In genomic region chr2:38378849-38379545, GRCm38 (mm10) we compare ENCODE assay signal across 8 mouse cellular contexts. TPM values are rescaled to one million over a fixed set of nuclear protein-coding genes. Genes with fewer than 3 reads are reported as not detected.
A peak's percentile ranks its signal among the peaks of the same experiment; 100 is the strongest.
DNase-seq lines count a peak whose midpoint lies in the region; ATAC-seq lines count a peak whose summit lies in the region.

No protein-coding gene starts in this region.

- H3K4me2 ChIP-seq in kidney, embryonic 16.5 days (replicated peaks; ENCODE audit: low read depth, low read length), result peak overlapping the region; percentile 37
- H3K4me2 ChIP-seq in neural tube, embryonic 15.5 days, result peak overlapping the region; percentile 50

- ATAC-seq in frontal cortex, adult (ENCODE audit: low TSS enrichment), result peak; percentile 50
- ATAC-seq in kidney, embryonic 16.5 days (ENCODE audit: low FRiP score, low TSS enrichment), result no peak; the same call in 1 of the 2 replicates
- no peak for ATAC-seq in neural tube, embryonic 15.5 days (ENCODE audit: low FRiP score)

- H3K27ac ChIP-seq in kidney, embryonic 16.5 days (ENCODE audit: low read length), result no peak overlapping the region
- no peak overlapping the region for H3K27ac ChIP-seq in neural tube, embryonic 15.5 days (replicated peaks)

- H3K27me3 ChIP-seq in kidney, embryonic 16.5 days (ENCODE audit: insufficient read depth, low read length), result peaks cover 38% of the 10 kb centered on the region
- H3K27me3 ChIP-seq in neural tube, embryonic 15.5 days (replicated peaks), result peaks cover 51% of the 10 kb centered on the region

- H3K9me3 ChIP-seq in kidney, embryonic 16.5 days (ENCODE audit: low read length), result no peaks in the 10 kb centered on the region
- H3K9me3 ChIP-seq in neural tube, embryonic 15.5 days (replicated peaks), result no peaks in the 10 kb centered on the region

- peak overlapping the region; percentile 17 for H3K4me3 ChIP-seq in kidney, embryonic 16.5 days (ENCODE audit: low read length)
- H3K4me3 ChIP-seq in neural tube, embryonic 15.5 days (replicated peaks), result peak overlapping the region; percentile 8; the same call in 1 of the 2 replicates

- no peak for DNase-seq in frontal cortex, postnatal 14 days (ENCODE audit: low spot score in 2 of 2)
- peak; percentile 40 for DNase-seq in CD4-positive helper T cell, adult 2 months (ENCODE audit: low read depth, low spot score)
- DNase-seq in cerebellum, postnatal 25 days, result peak; percentile 82 to 89
- no peak for DNase-seq in right cerebral cortex, adult 18-20 months
- DNase-seq in thymus, postnatal 0 days (ENCODE audit: low spot score), result no peak

- H3K36me3 ChIP-seq in kidney, embryonic 16.5 days (ENCODE audit: insufficient read depth, low read length), result no peaks in the 10 kb centered on the region
- H3K36me3 ChIP-seq in neural tube, embryonic 15.5 days, result no peaks in the 10 kb centered on the region

- H3K9ac ChIP-seq in kidney, embryonic 16.5 days (replicated peaks; ENCODE audit: low read length), result no peak overlapping the region
- no peak overlapping the region for H3K9ac ChIP-seq in neural tube, embryonic 15.5 days (replicated peaks)

- peaks cover 8% of the 10 kb centered on the region; the same call in 1 of the 2 replicates for H3K4me1 ChIP-seq in kidney, embryonic 16.5 days (ENCODE audit: insufficient read depth, low read length)
- H3K4me1 ChIP-seq in neural tube, embryonic 15.5 days, result peaks cover 11% of the 10 kb centered on the region

- WGBS in kidney, embryonic 16.5 days, result 4% methylated on average over 29 of the region's 29 CpGs
- WGBS in neural tube, embryonic 15.5 days, result 5% methylated on average over 29 of the region's 29 CpGs

RNA-seq across cellular contexts. Expression of gene Lhx2, which starts 39.9 kb away (rescaled TPM):
- polyA plus RNA-seq in kidney, embryonic 16.5 days (2015; fragmentation: Nextera tagmentation; extraction: Ambion mirVana), result 0.16 TPM in 1 of 2 replicates, not detected in the other
- 1.6 and 3.0 TPM in 2 replicates for polyA plus RNA-seq in neural tube, embryonic 15.5 days (2015; fragmentation: Nextera tagmentation; extraction: Ambion mirVana)
- polyA plus RNA-seq in thymus, postnatal 0 days (2015; fragmentation: Nextera tagmentation; extraction: Ambion mirVana), result 0.05 and 0.17 TPM in 2 replicates

Comparison
In these comparisons a context has a peak if more than half of its experiments do, and no peak if none do; other contexts are left out.
1. DNase-seq: peak in CD4-positive helper T cell, adult 2 months (single experiment) and cerebellum, postnatal 25 days (2 of 2); none in frontal cortex, postnatal 14 days (0 of 2), right cerebral cortex, adult 18-20 months (single experiment) and thymus, postnatal 0 days (single experiment).